Mouse (Mus musculus): ENCODE data around the gene Pex11a.
"Not testable (repeated sequence)": the region's sequence is repeated elsewhere in the genome, so short reads cannot be mapped to it uniquely, and the experiment has no call there.

Pex11a gene

DNA sequence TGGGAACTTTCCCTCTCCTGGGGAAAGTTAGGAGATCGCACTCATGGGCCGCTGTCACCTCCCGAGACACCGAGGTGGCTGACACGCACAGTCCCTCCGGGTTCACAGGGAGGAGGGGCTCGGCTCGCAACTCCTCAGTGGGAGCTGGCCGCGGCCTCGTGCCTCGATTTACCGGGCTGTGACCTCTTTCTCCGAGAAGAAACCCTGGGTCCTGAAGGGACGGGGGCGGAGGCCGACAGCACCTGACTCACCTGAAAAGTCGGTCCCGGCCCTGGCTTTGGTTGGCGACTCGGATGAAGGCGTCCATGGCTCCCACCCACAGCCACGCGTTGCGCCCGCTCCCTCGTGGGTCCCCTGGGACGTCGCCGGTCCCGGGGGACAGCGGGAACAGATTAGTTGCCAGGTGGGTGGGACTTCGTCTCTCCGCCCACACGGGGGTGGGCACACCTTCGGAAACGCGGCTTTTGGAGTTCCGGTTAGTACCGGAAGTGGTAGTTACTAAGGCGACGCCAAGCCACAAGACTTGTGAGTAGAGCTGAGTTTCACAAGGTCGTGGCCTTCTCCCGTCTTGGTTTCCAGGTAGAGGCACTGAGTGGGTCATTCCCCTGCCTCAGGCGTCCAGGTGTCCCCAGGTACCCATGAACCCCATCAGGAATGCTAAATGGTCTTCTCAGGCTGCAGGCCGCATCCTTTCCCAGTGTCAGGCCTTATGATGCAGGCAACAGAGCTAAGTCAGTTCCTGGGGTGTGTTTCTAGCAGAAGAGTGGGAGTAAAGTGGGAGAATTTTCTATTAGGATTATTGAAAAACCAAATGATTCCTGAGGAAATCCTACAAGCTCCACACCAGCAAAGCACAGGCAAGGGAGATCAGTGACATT lies at the start of gene Pex11a, which contains the start of gene Wdr93:
Gene Pex11a (minus strand): TSS at position 473 of the 878 bp plus-strand sequence.
Gene Wdr93 (plus strand): TSS at position 505 of the 878 bp plus-strand sequence.
- peak; percentile 92 for DNase-seq

DNA sequence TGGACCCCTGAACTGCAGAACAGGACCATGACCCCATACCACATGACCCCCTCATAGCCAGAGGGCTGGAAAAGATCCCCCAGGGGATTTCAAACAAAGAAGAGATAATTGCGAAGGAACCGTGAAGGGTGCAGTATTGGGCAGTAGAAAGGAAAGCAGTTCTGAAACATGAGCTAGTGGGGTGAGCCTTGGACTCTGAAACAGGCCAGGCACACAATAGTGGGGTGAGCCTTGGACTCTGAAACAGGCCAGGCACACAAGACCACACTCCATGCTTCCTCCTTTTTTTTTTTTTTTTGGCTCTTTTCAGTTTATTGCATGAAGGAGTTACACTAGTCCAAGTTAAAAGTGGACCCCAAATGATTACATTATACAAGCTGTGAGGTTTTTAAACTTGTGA lies 46.9 kb upstream of the Pex11a start:
- DNase-seq, result not testable (repeated sequence)

DNA sequence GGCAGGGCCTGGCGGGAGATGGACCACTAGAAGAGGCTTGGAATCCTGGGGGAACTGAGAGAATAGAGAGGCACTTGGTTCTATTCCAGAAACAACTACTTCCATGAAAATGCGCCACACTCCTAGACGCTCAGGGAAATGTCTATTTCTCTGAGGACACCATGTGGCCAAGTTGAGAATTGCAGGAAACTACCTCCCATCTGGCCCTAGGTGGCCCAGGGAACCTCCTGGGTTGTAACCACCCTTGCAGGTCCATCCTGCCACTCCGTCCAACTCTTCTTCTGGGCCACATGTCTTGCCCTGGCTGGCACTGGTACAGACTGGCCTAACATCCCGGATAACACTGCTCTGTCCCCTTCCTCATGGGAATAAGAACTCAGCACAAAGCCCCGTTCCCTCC lies 43.4 kb upstream of the Pex11a start:
- peak; percentile 87 for DNase-seq

DNA sequence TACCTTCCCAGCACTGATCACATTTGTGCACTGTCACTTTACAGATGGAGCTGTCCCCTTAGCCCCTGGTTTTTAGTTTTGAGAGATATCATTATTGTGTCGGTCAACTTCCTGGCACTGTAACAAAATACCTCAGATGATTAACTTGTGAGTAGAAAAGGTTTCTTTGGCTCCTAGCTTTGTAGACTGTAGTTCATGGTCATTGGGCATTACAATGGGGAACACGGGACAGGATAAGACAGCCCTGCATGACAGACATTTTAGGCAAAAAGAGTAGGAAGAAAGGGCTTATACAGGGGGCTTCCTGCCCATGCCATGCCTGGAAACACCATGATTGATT lies 39.6 kb upstream of the Pex11a start:
- DNase-seq, result no peak

DNA sequence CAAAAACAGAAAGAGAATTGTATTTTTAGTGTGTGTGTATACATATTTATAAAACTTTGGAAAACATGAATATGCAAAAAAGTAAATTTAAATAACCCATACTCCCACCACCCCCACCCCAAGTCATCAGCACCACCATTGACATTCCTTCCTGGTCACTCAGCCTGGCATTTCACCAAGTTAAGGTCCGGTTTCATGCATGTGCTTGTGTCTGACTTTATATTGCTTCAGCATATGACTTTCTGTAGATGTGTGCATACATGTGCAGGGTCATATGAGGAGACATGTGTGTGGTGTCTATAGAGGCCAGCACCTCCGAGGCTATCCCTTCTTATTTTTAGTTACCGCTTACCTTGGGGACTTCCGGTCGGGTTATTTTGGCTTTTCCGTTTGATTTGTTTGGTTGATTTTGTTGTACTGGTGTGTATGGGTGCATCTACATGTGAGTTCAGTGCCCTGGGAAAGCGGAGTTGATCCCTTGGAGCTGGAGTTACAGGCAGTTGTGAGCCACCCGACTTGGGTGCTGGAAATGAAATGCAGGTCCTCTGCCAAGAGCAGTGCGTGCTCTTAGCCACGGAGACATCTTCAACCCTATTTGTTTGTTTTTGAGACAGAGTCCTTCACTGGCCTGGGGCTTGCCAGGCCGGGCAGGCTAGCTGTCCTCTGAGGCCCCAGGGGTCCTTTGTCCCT lies 39.0 kb upstream of the Pex11a start:
- no peak for DNase-seq

DNA sequence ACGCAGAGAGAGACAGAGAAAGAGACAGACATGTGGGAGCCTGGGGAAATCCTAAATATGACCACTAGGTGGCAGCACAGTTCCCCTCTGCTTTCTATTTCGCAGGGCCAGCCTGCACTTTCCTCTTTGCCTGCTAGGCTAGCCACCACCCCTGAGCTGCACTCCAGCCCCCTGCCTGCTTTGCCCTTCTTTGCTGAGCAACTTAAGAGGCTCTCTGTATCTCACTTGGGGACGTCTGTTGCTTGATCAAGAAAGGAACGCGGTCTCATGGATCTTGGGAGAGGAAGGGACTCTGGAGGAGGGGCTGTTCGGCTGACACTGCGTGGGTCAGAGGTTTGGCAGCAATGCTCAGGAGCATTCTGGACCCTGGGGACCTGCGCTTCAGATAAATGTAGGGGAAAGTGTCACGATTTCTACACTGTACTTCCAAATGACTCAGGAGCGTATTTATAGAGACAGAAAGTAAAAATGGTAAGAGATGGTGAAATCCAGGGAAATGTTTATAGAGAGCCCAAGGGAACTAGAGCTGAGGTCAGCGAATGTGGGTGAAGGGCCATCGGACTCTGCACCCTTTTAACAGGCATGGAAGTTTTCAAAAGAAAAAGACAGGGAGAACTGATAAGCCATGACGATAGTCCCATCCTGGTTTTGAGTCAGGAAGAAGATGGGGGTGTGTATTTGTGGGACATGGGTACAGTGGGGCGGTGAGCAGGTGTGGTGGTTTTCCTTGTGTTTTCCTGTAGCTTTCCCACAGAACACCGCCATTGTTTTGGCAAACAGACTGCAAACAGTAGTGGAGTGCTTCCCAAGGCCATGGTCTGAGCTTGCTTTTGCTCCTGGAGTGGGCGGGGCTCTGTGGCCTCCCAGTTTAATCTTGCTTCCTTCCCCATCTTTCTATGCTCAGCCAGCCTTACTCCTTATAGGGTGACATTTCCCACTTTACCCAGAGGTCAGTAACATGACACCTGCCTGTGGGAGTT lies 38.0 kb upstream of the Pex11a start:
- DNase-seq, result peak; percentile 85

DNA sequence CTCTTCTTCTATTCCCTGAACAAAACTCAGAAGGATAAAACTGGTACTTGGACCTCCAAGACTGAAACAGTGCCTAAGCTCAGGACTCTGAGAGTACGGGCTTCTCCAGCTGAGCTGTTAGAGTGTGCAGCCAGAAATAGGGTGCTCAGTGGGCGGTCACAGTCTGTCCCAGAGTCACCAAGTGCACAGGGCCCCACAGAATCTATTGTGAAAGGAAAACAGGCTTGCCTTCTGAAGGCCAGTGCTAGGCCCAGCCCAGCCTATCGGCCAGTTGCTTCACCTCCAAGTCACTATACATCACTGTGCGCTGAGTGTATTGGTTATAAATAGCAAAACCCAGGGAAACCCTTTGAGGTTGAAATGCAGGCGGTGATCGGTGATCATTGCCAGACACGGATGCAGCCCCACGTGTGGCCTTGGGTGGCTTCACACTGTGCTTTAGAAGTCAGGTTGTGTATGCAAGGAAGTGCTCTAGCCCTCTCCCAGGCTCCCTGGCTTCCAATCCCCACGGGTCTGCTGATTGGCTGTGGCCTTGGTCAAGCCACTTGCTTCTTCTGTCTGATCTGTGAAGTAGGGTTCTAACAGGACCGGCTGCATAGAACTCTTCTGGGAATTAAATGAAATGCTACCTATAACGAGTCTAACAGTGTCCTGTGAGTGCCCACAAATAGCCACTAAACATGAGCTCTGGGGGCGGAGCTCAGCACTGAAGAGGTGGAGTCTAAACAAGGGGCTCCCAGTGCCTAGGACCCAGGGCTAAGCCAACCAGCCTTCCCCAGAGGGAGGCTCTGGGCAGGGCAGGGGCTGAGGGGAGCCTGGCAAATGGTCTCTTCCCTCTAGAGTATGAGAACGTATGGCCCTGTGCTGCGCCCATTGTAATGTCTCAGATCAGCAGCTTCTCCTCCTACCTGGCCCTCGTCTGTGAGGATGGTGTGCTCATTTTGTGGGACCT lies 28.9 kb upstream of the Pex11a start:
- DNase-seq, result no peak

DNA sequence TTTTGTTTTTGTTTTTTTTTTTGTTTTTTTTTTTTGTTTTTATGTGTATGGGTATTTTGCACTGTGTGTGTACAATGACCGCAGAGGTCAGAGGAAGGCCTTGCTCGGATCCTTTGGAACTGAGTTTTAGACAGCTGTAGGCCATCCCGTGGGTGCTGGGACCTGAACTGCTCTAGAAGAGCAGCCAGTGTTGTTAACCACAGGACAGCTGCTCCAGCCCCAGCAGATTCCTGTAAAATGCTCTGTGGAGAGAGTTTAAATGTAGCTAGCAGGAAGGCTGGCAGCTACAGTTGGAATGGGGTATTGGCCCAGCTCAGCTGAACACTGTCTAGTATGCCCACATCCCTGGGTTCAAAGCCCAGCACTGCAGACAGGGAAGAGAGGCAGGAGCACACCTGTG lies 26.7 kb upstream of the Pex11a start:
- DNase-seq, result no peak

DNA sequence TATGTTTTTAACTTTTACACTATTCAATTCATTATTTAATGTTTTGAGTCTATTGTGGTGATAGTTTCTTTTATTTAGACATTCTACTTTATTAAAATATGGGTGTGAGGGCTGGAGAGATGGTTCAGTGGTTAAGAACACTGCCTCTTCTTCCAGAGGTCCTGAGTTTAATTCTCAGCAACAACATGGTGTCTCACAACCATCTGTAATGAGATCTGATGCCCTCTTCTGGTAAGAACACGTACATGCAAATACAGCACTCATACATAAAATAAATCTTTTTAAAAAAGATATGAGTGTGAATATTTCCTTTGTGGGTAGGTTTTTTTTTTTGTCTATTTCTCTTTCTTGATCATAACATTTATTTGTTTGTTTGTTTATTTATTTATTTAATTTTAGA lies 23.1 kb upstream of the Pex11a start:
- no peak for DNase-seq

DNA sequence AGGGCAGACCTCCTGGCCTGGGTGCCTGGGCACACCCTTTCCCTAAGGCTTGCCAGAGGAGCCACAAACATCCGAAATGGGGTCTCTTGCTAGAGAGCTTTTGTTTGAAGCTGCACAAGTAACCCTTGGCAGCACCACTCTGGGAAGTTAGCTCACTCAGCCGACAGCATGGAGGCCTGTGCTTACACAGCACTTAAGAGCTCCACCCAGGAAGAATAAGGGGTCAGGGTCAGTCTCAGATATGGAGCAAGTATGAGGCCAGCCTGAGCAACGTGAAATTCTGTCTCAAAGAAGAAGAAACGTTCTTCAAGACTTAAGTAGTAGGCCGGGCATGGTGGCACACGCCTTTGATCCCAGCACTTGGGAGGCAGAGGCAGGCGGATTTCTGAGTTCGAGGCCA lies 19.2 kb upstream of the Pex11a start:
- no peak for DNase-seq

DNA sequence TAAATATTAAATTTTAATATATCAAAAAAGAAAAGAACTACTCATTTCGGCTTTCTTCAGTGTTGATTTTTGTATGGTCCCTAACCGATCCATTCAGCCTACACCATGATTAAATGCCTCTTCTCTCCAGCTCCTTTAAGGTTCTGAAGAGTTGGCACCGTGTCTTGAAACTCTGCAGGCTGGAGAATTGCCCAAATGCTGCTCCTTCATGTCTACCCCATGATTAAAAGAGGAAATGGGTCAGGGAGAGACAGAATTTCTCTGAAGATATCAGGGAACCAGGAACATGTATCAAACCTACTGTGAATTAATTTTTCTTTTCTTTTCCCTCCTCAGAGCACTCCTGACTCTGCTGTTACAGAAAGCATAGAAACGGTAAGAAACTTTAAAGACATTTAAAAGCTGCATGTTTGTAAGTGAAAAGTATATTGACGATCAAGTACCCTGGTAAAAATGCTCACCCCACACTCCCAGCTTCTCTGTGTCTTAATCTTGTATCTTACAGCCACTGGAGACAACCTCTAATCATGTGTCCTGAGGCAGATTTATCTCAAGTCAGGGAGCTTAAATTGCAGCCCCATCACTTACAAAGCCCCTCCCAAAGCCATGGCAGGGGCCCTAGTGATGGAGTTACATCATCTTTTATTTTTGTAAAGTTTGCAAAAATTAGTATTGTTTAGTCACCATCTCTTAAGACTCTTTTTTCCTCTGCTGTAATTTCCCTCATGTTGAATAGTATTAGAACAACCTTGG lies 18.4 kb upstream of the Pex11a start:
- DNase-seq, result no peak

DNA sequence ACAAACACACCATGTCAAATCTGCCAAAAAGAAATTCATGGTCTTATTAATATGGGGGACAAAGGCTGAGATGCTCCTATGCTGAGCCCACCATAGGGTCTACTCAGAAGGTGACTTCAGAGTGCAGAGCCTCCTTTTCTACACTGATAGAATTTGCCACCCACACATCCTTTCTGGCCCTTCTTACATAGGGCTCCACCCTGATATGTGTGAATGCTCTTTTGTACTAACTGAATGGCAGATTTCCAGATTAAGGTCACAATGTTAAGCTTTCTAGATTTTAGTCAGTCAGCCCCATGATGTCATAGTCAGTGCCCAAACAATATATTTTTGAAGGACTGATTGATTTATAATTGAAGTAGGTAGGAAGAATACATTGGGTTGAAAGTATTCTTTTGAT lies 16.8 kb upstream of the Pex11a start:
- no peak for DNase-seq

DNA sequence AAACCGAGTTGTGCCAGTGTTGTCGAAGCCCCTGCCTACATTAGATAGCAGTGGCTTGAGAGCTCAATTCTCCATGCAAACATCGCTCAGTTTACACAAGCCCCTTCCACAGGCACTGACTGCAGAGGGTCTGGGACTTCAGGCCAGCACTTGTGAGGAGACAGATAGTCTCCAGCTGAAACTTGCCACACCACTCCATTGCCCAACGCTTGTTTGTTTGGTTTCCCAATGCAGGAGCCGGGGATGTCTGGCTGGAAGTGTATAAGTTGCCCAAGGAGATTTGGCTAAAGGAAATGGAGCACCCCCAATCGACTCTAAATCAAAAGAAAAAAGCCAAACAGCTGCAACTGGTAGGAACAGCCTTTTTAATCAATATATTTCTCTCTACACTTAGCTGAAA lies 15.2 kb upstream of the Pex11a start:
- DNase-seq, result peak; percentile 68

DNA sequence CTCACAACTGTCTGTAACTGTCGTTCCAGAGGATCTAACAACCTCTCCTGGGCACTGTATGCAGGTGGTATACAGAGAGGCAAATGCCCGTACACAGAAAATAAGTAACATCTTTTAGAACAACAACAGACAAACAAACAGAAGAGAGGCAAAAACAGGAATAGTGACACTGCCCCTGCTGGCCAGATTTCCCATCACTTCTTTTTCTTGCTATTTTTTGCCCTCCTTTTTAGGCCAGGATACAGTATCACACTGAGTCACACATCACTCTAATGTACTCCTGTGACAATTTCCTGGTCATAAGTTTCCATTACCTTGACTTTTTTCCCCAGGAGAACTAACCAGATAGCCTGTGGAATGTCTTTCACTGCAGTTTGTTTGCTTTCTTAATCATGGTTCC lies 13.4 kb upstream of the Pex11a start:
- DNase-seq, result no peak

DNA sequence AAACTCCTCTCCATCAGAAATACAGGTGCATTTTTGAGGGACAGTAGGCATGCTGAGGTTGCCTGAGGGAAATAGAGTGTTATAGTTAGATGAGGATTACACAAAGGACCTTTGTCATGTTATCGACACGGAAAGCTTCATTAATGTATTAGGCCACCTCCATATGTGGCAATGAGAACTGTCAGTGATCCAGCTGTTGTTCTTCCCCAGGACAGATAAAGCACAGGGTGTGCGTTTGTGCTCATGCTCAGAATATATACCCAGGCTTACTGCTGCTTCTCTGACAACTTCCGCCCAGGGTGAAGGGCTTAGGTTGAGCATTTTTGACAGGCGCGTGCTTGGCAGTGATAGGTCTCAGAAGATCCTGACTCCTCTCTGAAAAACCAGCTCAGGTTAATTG lies 6.6 kb upstream of the Pex11a start:
- no peak for DNase-seq

DNA sequence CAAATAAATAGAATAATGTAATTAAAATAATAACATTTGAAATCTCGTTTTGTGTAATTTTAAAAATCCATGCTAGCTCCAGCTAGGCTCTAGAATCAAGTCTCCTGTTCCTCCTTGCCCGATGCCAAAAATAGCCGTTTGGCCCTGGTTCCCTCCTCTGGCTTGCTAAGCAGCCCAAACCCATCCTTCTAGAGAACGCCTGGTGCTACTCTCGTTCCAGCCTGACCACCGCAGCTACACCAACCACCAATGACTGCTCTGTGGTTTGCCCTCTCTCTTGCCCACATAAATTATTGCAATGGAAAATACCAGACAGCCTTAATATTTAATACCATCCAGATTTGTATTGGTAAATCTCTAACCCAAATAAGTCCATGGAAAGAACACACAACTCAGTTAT lies 4.7 kb upstream of the Pex11a start:
- DNase-seq, result no peak

DNA sequence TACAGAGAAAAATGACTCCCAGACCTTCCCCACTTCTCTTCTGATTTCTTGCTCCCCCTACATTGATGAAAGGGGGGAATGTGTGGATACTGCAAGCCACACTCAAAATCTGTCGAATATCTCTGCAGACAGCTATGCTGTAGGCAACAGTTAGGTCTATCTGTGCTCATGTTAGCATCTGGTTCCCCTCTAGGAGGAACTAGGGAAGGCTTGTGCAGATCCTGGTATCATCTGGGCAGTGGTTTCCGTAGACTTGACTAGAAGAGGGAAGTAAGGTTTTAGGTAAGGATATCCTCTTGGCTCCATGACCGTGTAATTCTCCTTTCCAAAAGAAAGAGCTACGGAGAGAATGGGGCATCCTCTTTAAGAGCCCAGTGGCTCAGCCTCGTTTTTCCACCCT lies 1.7 kb upstream of the Pex11a start:
- no peak for DNase-seq

DNA sequence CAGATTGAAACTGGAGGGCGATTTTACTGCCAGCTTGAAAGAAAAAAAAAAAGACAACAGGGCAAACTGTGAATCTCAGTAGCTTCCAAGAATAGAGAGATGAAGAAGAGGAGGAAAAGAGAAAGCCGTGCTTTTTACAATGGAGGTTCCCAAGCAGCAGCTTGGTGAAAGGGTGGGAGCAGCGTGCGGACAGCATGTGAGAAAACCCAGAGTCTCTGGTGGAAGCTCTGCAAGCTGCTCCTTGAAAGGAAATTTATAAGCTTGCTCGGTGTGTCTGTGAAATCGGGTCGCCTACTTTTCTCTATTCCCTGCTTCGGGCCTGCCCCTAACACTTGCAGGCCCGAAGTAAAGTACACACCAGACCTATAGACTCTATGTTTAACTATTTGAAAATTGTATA lies 1.1 kb upstream of the Pex11a start:
- no peak for DNase-seq

DNA sequence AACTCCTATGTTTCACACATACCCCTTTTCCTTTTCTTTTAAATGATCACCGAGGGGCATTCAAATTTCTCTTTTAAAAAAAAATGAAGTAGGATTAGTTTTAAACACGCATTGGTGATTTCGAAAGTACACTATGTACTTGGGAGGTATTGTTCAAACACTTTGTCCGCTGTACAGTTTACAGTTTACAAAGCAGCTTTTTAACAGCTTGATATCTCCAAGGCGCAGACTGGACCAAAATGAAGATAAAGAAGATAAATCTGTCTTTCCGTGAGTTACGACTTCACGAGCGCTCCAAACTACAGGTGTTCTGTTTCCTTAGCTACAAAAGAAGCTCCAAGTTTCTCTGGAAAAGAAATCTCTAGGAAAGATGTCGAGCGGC lies 663 bp downstream of the Pex11a start:
- DNase-seq, result peak; percentile 12

DNA sequence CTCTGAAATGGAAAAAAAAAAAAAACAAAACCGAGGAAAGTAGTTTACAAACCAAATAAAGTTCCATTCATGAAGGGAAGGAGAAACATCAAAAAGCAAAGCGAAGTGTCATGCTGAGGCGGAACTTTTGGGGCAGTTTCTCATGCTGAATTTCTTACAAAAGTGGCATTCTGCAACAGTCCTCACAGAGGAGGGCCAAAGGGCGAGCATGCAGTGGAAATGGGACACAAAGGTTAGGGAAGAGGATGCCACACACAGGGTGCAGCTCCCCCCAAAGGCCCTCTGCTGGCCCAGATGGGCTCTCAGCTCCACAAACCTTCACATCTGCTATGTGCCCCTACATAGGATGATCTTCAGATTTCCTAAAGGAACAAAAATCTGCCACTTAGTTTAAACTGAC lies 2.7 kb downstream of the Pex11a start:
- no peak for DNase-seq

DNA sequence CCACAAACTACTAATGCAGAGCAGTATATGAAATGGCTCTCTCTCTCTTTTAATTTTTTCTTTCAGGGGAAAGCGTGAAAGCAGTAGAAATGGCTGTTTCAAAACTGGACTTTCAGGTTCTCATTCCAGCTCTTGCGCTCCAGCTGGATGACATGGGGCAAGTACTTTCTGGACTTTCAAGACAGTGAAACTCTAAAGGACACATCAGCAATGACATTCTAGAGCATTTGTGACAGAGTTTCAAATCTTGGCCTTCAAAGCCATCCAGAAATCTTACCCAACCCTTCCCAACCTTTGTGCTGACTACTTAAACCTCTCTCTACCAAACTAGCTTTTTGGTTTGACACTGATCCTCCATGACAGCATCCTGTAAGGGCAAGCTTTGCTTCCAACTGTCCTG lies 4.0 kb downstream of the Pex11a start:
- DNase-seq, result no peak

All from lung, postnatal 36 days (tissue).